Mouse (Mus musculus): Measurements from ENCODE around the gene Efna5. TPM values are rescaled to one million over a fixed set of nuclear protein-coding genes. Genes with fewer than 3 reads are reported as not detected.
A peak's percentile ranks its signal among the peaks of the same experiment; 100 is the strongest.

Efna5 gene
- polyA plus RNA-seq, 1 experiment from 2014 or later, result 11.5 TPM

GRCm38 (mm10) chr17:62655819-62656355, 225.2 kb downstream of the Efna5 start:
- H3K27ac ChIP-seq (ENCODE audit: low read length), result no peak overlapping the region

GRCm38 (mm10) chr17:62652451-62652850, 228.7 kb downstream of the Efna5 start:
- H3K9ac ChIP-seq (ENCODE audit: low read length), result no peak overlapping the region
- H3K27me3 ChIP-seq (ENCODE audit: control insufficient read depth, insufficient read depth, low read depth, low read length), result no peaks in the 10 kb centered on the region
- H3K27ac ChIP-seq (ENCODE audit: low read length), result no peak overlapping the region
- WGBS, result 64% methylated on average over 6 of the region's 6 CpGs
- peaks cover 13% of the 10 kb centered on the region for H3K4me1 ChIP-seq (replicated peaks; ENCODE audit: control insufficient read depth, insufficient read depth, low read length)
- H3K36me3 ChIP-seq (ENCODE audit: control insufficient read depth, insufficient read depth, low read length), result no peaks in the 10 kb centered on the region
- no peaks in the 10 kb centered on the region for H3K9me3 ChIP-seq (ENCODE audit: control insufficient read depth, low read length)
- no peak overlapping the region for H3K4me2 ChIP-seq (ENCODE audit: low read depth, low read length)
- H3K4me3 ChIP-seq (ENCODE audit: low read length), result no peak overlapping the region
- no peak for ATAC-seq (ENCODE audit: low read depth)

More at GRCm38 (mm10) chr17:62655819-62656355, 225.2 kb downstream of the Efna5 start:
- no peaks in the 10 kb centered on the region for H3K36me3 ChIP-seq (ENCODE audit: control insufficient read depth, insufficient read depth, low read length)
- WGBS, result 15% methylated on average over 16 of the region's 16 CpGs
- ATAC-seq (ENCODE audit: low read depth), result no peak
- peak overlapping the region; percentile 19 for H3K4me3 ChIP-seq (ENCODE audit: low read length)
- no peaks in the 10 kb centered on the region for H3K9me3 ChIP-seq (ENCODE audit: control insufficient read depth, low read length)
- no peak overlapping the region for H3K9ac ChIP-seq (ENCODE audit: low read length)
- no peaks in the 10 kb centered on the region for H3K27me3 ChIP-seq (ENCODE audit: control insufficient read depth, insufficient read depth, low read depth, low read length)
- H3K4me2 ChIP-seq (ENCODE audit: low read depth, low read length), result peak overlapping the region; percentile 52
- H3K4me1 ChIP-seq (replicated peaks; ENCODE audit: control insufficient read depth, insufficient read depth, low read length), result peaks cover 13% of the 10 kb centered on the region

- no peaks in the 10 kb centered on the region for H3K9me3 ChIP-seq (ENCODE audit: control insufficient read depth, low read length)
- H3K4me1 ChIP-seq (replicated peaks; ENCODE audit: control insufficient read depth, insufficient read depth, low read length), result peaks cover 10% of the 10 kb centered on the region
- no peak overlapping the region for H3K9ac ChIP-seq (ENCODE audit: low read length)
- 78% methylated on average over 8 of the region's 8 CpGs for WGBS
- no peak overlapping the region for H3K27ac ChIP-seq (ENCODE audit: low read length)
- ATAC-seq (ENCODE audit: low read depth), result no peak
- no peak overlapping the region for H3K4me2 ChIP-seq (ENCODE audit: low read depth, low read length)
- H3K36me3 ChIP-seq (ENCODE audit: control insufficient read depth, insufficient read depth, low read length), result no peaks in the 10 kb centered on the region
- no peaks in the 10 kb centered on the region for H3K27me3 ChIP-seq (ENCODE audit: control insufficient read depth, insufficient read depth, low read depth, low read length)
- no peak overlapping the region for H3K4me3 ChIP-seq (ENCODE audit: low read length)
Measured at GRCm38 (mm10) chr17:62651696-62652095, 229.4 kb downstream of the Efna5 start.

GRCm38 (mm10) chr17:62649293-62649950, 231.7 kb downstream of the Efna5 start:
- WGBS, result 90% methylated on average over 10 of the region's 10 CpGs
- no peak overlapping the region for H3K4me3 ChIP-seq (ENCODE audit: low read length)
- no peak for ATAC-seq (ENCODE audit: low read depth)
- no peaks in the 10 kb centered on the region for H3K36me3 ChIP-seq (ENCODE audit: control insufficient read depth, insufficient read depth, low read length)
- no peaks in the 10 kb centered on the region for H3K9me3 ChIP-seq (ENCODE audit: control insufficient read depth, low read length)
- no peaks in the 10 kb centered on the region for H3K4me1 ChIP-seq (replicated peaks; ENCODE audit: control insufficient read depth, insufficient read depth, low read length)
- no peak overlapping the region for H3K9ac ChIP-seq (ENCODE audit: low read length)
- H3K4me2 ChIP-seq (ENCODE audit: low read depth, low read length), result no peak overlapping the region
- H3K27ac ChIP-seq (ENCODE audit: low read length), result no peak overlapping the region
- H3K27me3 ChIP-seq (ENCODE audit: control insufficient read depth, insufficient read depth, low read depth, low read length), result no peaks in the 10 kb centered on the region

GRCm38 (mm10) chr17:62646836-62647235, 234.3 kb downstream of the Efna5 start:
- no peaks in the 10 kb centered on the region for H3K9me3 ChIP-seq (ENCODE audit: control insufficient read depth, low read length)
- no peak overlapping the region for H3K4me3 ChIP-seq (ENCODE audit: low read length)
- H3K27me3 ChIP-seq (ENCODE audit: control insufficient read depth, insufficient read depth, low read depth, low read length), result no peaks in the 10 kb centered on the region
- no peaks in the 10 kb centered on the region for H3K36me3 ChIP-seq (ENCODE audit: control insufficient read depth, insufficient read depth, low read length)
- no peak overlapping the region for H3K27ac ChIP-seq (ENCODE audit: low read length)
- no peak overlapping the region for H3K9ac ChIP-seq (ENCODE audit: low read length)
- ATAC-seq (ENCODE audit: low read depth), result no peak
- no peaks in the 10 kb centered on the region; the same call in 1 of the 2 replicates for H3K4me1 ChIP-seq (replicated peaks; ENCODE audit: control insufficient read depth, insufficient read depth, low read length)
- WGBS, result 93% methylated on average over 8 of the region's 8 CpGs
- no peak overlapping the region for H3K4me2 ChIP-seq (ENCODE audit: low read depth, low read length)

- H3K4me2 ChIP-seq (ENCODE audit: low read depth, low read length), result no peak overlapping the region
- no peaks in the 10 kb centered on the region for H3K9me3 ChIP-seq (ENCODE audit: control insufficient read depth, low read length)
- H3K4me1 ChIP-seq (replicated peaks; ENCODE audit: control insufficient read depth, insufficient read depth, low read length), result no peaks in the 10 kb centered on the region; the same call in 1 of the 2 replicates
- H3K4me3 ChIP-seq (ENCODE audit: low read length), result no peak overlapping the region
- ATAC-seq (ENCODE audit: low read depth), result no peak
- no peaks in the 10 kb centered on the region for H3K27me3 ChIP-seq (ENCODE audit: control insufficient read depth, insufficient read depth, low read depth, low read length)
- H3K9ac ChIP-seq (ENCODE audit: low read length), result no peak overlapping the region
- H3K27ac ChIP-seq (ENCODE audit: low read length), result no peak overlapping the region
- H3K36me3 ChIP-seq (ENCODE audit: control insufficient read depth, insufficient read depth, low read length), result no peaks in the 10 kb centered on the region
- WGBS, result 67% methylated on average over 12 of the region's 12 CpGs
Measured at GRCm38 (mm10) chr17:62642447-62643145, 238.5 kb downstream of the Efna5 start.

GRCm38 (mm10) chr17:62640654-62641053, 240.5 kb downstream of the Efna5 start:
- ATAC-seq (ENCODE audit: low read depth), result no peak
- no peak overlapping the region for H3K4me3 ChIP-seq (ENCODE audit: low read length)
- H3K27me3 ChIP-seq (ENCODE audit: control insufficient read depth, insufficient read depth, low read depth, low read length), result no peaks in the 10 kb centered on the region
- no peaks in the 10 kb centered on the region; the same call in 1 of the 2 replicates for H3K4me1 ChIP-seq (replicated peaks; ENCODE audit: control insufficient read depth, insufficient read depth, low read length)
- H3K36me3 ChIP-seq (ENCODE audit: control insufficient read depth, insufficient read depth, low read length), result no peaks in the 10 kb centered on the region
- no peak overlapping the region for H3K4me2 ChIP-seq (ENCODE audit: low read depth, low read length)
- 92% methylated on average over 6 of the region's 6 CpGs for WGBS
- no peak overlapping the region for H3K27ac ChIP-seq (ENCODE audit: low read length)
- no peaks in the 10 kb centered on the region for H3K9me3 ChIP-seq (ENCODE audit: control insufficient read depth, low read length)
- H3K9ac ChIP-seq (ENCODE audit: low read length), result no peak overlapping the region

GRCm38 (mm10) chr17:62636896-62637295, 244.2 kb downstream of the Efna5 start:
- H3K4me2 ChIP-seq (ENCODE audit: low read depth, low read length), result no peak overlapping the region
- H3K9ac ChIP-seq (ENCODE audit: low read length), result no peak overlapping the region
- H3K9me3 ChIP-seq (ENCODE audit: control insufficient read depth, low read length), result no peaks in the 10 kb centered on the region
- no peaks in the 10 kb centered on the region for H3K4me1 ChIP-seq (replicated peaks; ENCODE audit: control insufficient read depth, insufficient read depth, low read length)
- ATAC-seq (ENCODE audit: low read depth), result no peak
- no peaks in the 10 kb centered on the region for H3K36me3 ChIP-seq (ENCODE audit: control insufficient read depth, insufficient read depth, low read length)
- 76% methylated on average over 7 of the region's 7 CpGs for WGBS
- H3K27ac ChIP-seq (ENCODE audit: low read length), result no peak overlapping the region
- no peak overlapping the region for H3K4me3 ChIP-seq (ENCODE audit: low read length)
- H3K27me3 ChIP-seq (ENCODE audit: control insufficient read depth, insufficient read depth, low read depth, low read length), result no peaks in the 10 kb centered on the region

GRCm38 (mm10) chr17:62634937-62635336, 246.2 kb downstream of the Efna5 start:
- Histone ChIP-seq H3K27me3 (ENCODE audit: control insufficient read depth, insufficient read depth, low read depth, low read length) (no peaks in the 10 kb centered on the region), H3K9ac (ENCODE audit: low read length) (no peak overlapping the region), H3K27ac (ENCODE audit: low read length) (no peak overlapping the region), H3K4me3 (ENCODE audit: low read length) (no peak overlapping the region), H3K4me2 (ENCODE audit: low read depth, low read length) (no peak overlapping the region), H3K9me3 (ENCODE audit: control insufficient read depth, low read length) (no peaks in the 10 kb centered on the region), H3K36me3 (ENCODE audit: control insufficient read depth, insufficient read depth, low read length) (no peaks in the 10 kb centered on the region), H3K4me1 (replicated peaks; ENCODE audit: control insufficient read depth, insufficient read depth, low read length) (no peaks in the 10 kb centered on the region)
- 75% methylated on average over 3 of the region's 3 CpGs for WGBS
- ATAC-seq (ENCODE audit: low read depth), result no peak
